Mouse (Mus musculus) MEL (cell line): ENCODE data around the gene Dusp23. TPM values are rescaled to one million over a fixed set of nuclear protein-coding genes. Genes with fewer than 3 reads are reported as not detected.

Source experiments
- DNase-seq: peaks from one replicate; pipeline ENCODE4 v3.0.0; 2011; ENCODE audit warnings: low read depth, low spot score
- H3K27ac ChIP-seq: 2 replicates; pipeline ENCODE4 v1.5.1; 2012; ENCODE audit warnings: low read depth, mild to moderate bottlenecking, control low read depth, low read length, moderate library complexity; ENCODE audit not compliant: control insufficient read depth
- H3K27me3 ChIP-seq, 2 experiments: fragments of 150-350 bp in 1 of 2; sonication (generic) in 1 of 2; 2 replicates each; pipeline ENCODE4 v1.6.1; 2012; ENCODE audit warnings: low read length in 2 of 2, mild to moderate bottlenecking in 2 of 2, improper control_type of control experiment in 1 of 2, moderate library complexity in 1 of 2; ENCODE audit not compliant: insufficient read depth in 2 of 2, control insufficient read depth in 1 of 2
- H3K36me3 ChIP-seq, 2 experiments: 2 replicates each; pipeline ENCODE4 v1.6.1; 2012 to 2014; ENCODE audit warnings: low read length in 2 of 2, improper control_type of control experiment in 1 of 2, inconsistent platforms in 1 of 2, mild to moderate bottlenecking in 1 of 2; ENCODE audit not compliant: insufficient read depth in 2 of 2, control insufficient read depth in 1 of 2
- H3K4me1 ChIP-seq, 2 experiments: fragments of 150-350 bp in 1 of 2; sonication (generic) in 1 of 2; 2 replicates each; pipeline ENCODE4 v1.6.1; 2012; ENCODE audit warnings: low read length in 2 of 2, improper control_type of control experiment in 1 of 2, mild to moderate bottlenecking in 1 of 2; ENCODE audit not compliant: insufficient read depth in 2 of 2, control insufficient read depth in 1 of 2
- H3K4me3 ChIP-seq, 2 experiments: fragments of 150-350 bp in 1 of 2; sonication (generic) in 1 of 2; 2 replicates each; pipeline ENCODE4 v1.5.1; 2012; ENCODE audit warnings: low read depth in 2 of 2, low read length in 2 of 2, mild to moderate bottlenecking in 2 of 2, moderate library complexity in 2 of 2, control low read depth in 1 of 2, improper control_type of control experiment in 1 of 2; ENCODE audit not compliant: control insufficient read depth in 1 of 2, insufficient read depth in 1 of 2
- H3K79me2 ChIP-seq: 2 replicates; pipeline ENCODE4 v1.6.1; 2012; ENCODE audit warnings: mild to moderate bottlenecking, low read length, moderate library complexity; ENCODE audit not compliant: control insufficient read depth, poor library complexity, insufficient read depth
- H3K9ac ChIP-seq: 2 replicates; pipeline ENCODE4 v1.6.1; 2012; ENCODE audit warnings: low read depth, mild to moderate bottlenecking, control low read depth, low read length, moderate library complexity; ENCODE audit not compliant: control insufficient read depth, poor library complexity, severe bottlenecking
- H3K9me3 ChIP-seq: fragments of 150-350 bp; sonication (generic); replicated peaks from 2 replicates; pipeline ENCODE4 v1.6.1; 2012; ENCODE audit warnings: mild to moderate bottlenecking, low read length, improper control_type of control experiment, moderate library complexity; ENCODE audit not compliant: insufficient read depth
- BHLHE40 ChIP-seq: IDR thresholded peaks from 2 replicates; pipeline ENCODE4 v1.6.1; 2012; ENCODE audit warnings: low read depth, mild to moderate bottlenecking, inconsistent platforms, low read length, improper control_type of control experiment, borderline replicate concordance
- CTCF ChIP-seq, 3 experiments: IDR thresholded peaks in 2 of 3; conservative IDR thresholded peaks in 1 of 3; 2 replicates each; pipeline ENCODE4 v1.5.1; 2011 to 2012; ENCODE audit warnings: low read length in 3 of 3, low read depth in 2 of 3, mild to moderate bottlenecking in 2 of 3, improper control_type of control experiment in 1 of 3, inconsistent platforms in 1 of 3, mixed read lengths in 1 of 3, moderate library complexity in 1 of 3; ENCODE audit not compliant: control insufficient read depth in 1 of 3, insufficient read depth in 1 of 3, poor library complexity in 1 of 3, severe bottlenecking in 1 of 3
- ELF1 ChIP-seq: IDR thresholded peaks from 2 replicates; pipeline ENCODE4 v1.6.1; 2014; ENCODE audit warnings: low read depth, mild to moderate bottlenecking, inconsistent platforms, low read length, improper control_type of control experiment, moderate library complexity
- GATA1 ChIP-seq: IDR thresholded peaks from 2 replicates; pipeline ENCODE4 v1.6.1; 2011; ENCODE audit warnings: low read depth, low read length, improper control_type of control experiment
- JUND ChIP-seq: IDR thresholded peaks from 2 replicates; pipeline ENCODE4 v1.6.1; 2011; ENCODE audit warnings: low read depth, mild to moderate bottlenecking, improper control_type of control experiment, low read length
- KAT2A ChIP-seq: conservative IDR thresholded peaks from 2 replicates; pipeline ENCODE4 v1.6.1; 2012; ENCODE audit warnings: low read depth, low read length, improper control_type of control experiment, inconsistent platforms
- MAZ ChIP-seq: IDR thresholded peaks from 2 replicates; pipeline ENCODE4 v1.6.1; 2012; ENCODE audit warnings: low read depth, mild to moderate bottlenecking, inconsistent platforms, low read length, improper control_type of control experiment
- MEF2A ChIP-seq: IDR thresholded peaks from 2 replicates; pipeline ENCODE4 v1.6.1; 2014; ENCODE audit warnings: low read depth, mild to moderate bottlenecking, inconsistent platforms, low read length, improper control_type of control experiment; ENCODE audit not compliant: poor library complexity, insufficient replicate concordance, severe bottlenecking; ENCODE audit errors: extremely low read depth
- MYB ChIP-seq: IDR thresholded peaks from 2 replicates; pipeline ENCODE4 v1.6.1; 2011; ENCODE audit warnings: mild to moderate bottlenecking, low read depth, low read length, improper control_type of control experiment
- MYC ChIP-seq: IDR thresholded peaks from 2 replicates; pipeline ENCODE4 v1.6.1; 2011; ENCODE audit warnings: low read depth, mild to moderate bottlenecking, low read length, improper control_type of control experiment, moderate library complexity
- POLR2AphosphoS2 ChIP-seq: IDR thresholded peaks from 2 replicates; pipeline ENCODE4 v1.6.1; 2011; ENCODE audit warnings: low read length, improper control_type of control experiment
- RAD21 ChIP-seq: IDR thresholded peaks from 2 replicates; pipeline ENCODE4 v1.6.1; 2011; ENCODE audit warnings: mild to moderate bottlenecking, low read depth, low read length, improper control_type of control experiment
- RCOR1 ChIP-seq: IDR thresholded peaks from 2 replicates; pipeline ENCODE4 v1.6.1; 2012; ENCODE audit warnings: low read depth, mild to moderate bottlenecking, inconsistent platforms, low read length, improper control_type of control experiment
- SMC3 ChIP-seq: IDR thresholded peaks from 2 replicates; pipeline ENCODE4 v1.6.1; 2011; ENCODE audit warnings: low read depth, low read length, improper control_type of control experiment
- TBP ChIP-seq: IDR thresholded peaks from 2 replicates; pipeline ENCODE4 v1.8.0; 2011; ENCODE audit warnings: low read depth, low read length, improper control_type of control experiment
- USF1 ChIP-seq: IDR thresholded peaks from 2 replicates; pipeline ENCODE4 v1.6.1; 2014; ENCODE audit warnings: low read depth, mild to moderate bottlenecking, inconsistent platforms, low read length, improper control_type of control experiment, moderate library complexity
- ZKSCAN1 ChIP-seq: IDR thresholded peaks from 2 replicates; pipeline ENCODE4 v1.6.1; 2012; ENCODE audit warnings: low read depth, mild to moderate bottlenecking, inconsistent platforms, low read length, improper control_type of control experiment, moderate library complexity
- ZNF384 ChIP-seq: IDR thresholded peaks from 2 replicates; pipeline ENCODE4 v1.6.1; 2012; ENCODE audit warnings: low read depth, mild to moderate bottlenecking, inconsistent platforms, low read length, improper control_type of control experiment
- polyA plus RNA-seq, 2 experiments: library from polyadenylated mRNA; stranded (reverse) in 1 of 2; unstranded in 1 of 2; fragments of >175 nt in 1 of 2; fragments of >200 nt in 1 of 2; gene quantifications; 2 replicates each; pipeline versions ENCODE4 v1.2.1 to v1.2.4; 2012; ENCODE audit warnings: low replicate concordance in 2 of 2, low read depth in 1 of 2; ENCODE audit not compliant: insufficient read length in 2 of 2, insufficient read depth in 1 of 2, missing spikeins in 1 of 2
- total RNA-seq: library from RNA; depleted of rRNA; stranded (reverse); fragments of 300-350 nt; gene quantifications from 2 replicates; pipeline ENCODE4 v1.2.3, GENCODE M21; 2012

Gene Dusp23
- total and polyA plus RNA-seq, 3 experiments, result 0.54 to 2.5 TPM; not detected in 1

- Histone ChIP-seq H3K27ac (no peak overlapping the region), H3K27me3 (no peaks in the 10 kb centered on the region), H3K9me3 (no peaks in the 10 kb centered on the region), H3K79me2 (no peaks in the 10 kb centered on the region)
- TF ChIP-seq ZKSCAN1 (no peak), MYC (no peak), USF1 (no peak), SMC3 (no peak), MYB (no peak), MEF2A (no peak), MAZ (no peak), CTCF (IDR thresholded peaks at IDR 0.05 in 2 of 3, conservative IDR thresholded peaks at IDR 0.05 in 1 of 3; ENCODE audit: control insufficient read depth in 1 of 3, insufficient read depth in 1 of 3, low read depth in 2 of 3, low read length in 3 of 3, poor library complexity in 1 of 3, severe bottlenecking in 1 of 3) (no peak), POLR2AphosphoS2 (no peak), KAT2A (no peak), RAD21 (no peak), JUND (no peak), ELF1 (no peak)
- TF ChIP-seq, all 39 proteins: peak for 0
- no peaks in the 10 kb centered on the region for H3K36me3 ChIP-seq
- H3K9ac ChIP-seq, result no peak overlapping the region
- no peak for DNase-seq
- no peak overlapping the region for H3K4me3 ChIP-seq
- H3K4me1 ChIP-seq, result no peaks in the 10 kb centered on the region
Measured at GRCm38 (mm10) chr1:172680742-172681141, 48.0 kb upstream of the Dusp23 start.

GRCm38 (mm10) chr1:172670716-172671115 is 38.0 kb upstream of the Dusp23 start:
- no peak for TF ChIP-seq ZNF384
- no peak for TF ChIP-seq TBP
- TF ChIP-seq RCOR1, result no peak
- TF ChIP-seq POLR2AphosphoS2, result no peak
- no peak for TF ChIP-seq ELF1
- no peak for TF ChIP-seq MEF2A
- no peak for TF ChIP-seq BHLHE40
- TF ChIP-seq ZKSCAN1, result no peak
- TF ChIP-seq RAD21, result no peak
- TF ChIP-seq MYB, result no peak
- no peak for TF ChIP-seq GATA1
- no peak for TF ChIP-seq USF1
- Histone ChIP-seq H3K79me2 (no peaks in the 10 kb centered on the region), H3K4me3 (no peak overlapping the region), H3K4me1 (no peaks in the 10 kb centered on the region), H3K9me3 (no peaks in the 10 kb centered on the region), H3K27ac (no peak overlapping the region), H3K27me3 (peaks cover 0 to 1% of the 10 kb centered on the region in 2 experiments; a peak in 1 of 4 replicates), H3K9ac (no peak overlapping the region), H3K36me3 (no peaks in the 10 kb centered on the region)
- DNase-seq, result no peak
